Mouse (Mus musculus): ENCODE results near the gene Tmod3.

- TF ChIP-seq POLR2A (IDR thresholded peaks at IDR 0.05; ENCODE audit: extremely low read depth, insufficient read depth, low read length) (no peak), CTCF (IDR thresholded peaks at IDR 0.05; ENCODE audit: extremely low read depth, insufficient read depth, low read length) (no peak)
These were observed 37.2 kb downstream of the Tmod3 start for GRCm38 (mm10) chr9:75522217-75522616.
